23 mouse cellular contexts compared by ENCODE assay signal in genomic region chr16:32186056-32186455, GRCm38 (mm10). TPM values are rescaled to one million over a fixed set of nuclear protein-coding genes. Genes with fewer than 3 reads are reported as not detected.
DNase-seq lines count a peak whose midpoint lies in the region; ATAC-seq lines count a peak whose summit lies in the region.
"Had no signal": no experiment of that assay in that cellular context is flagged by ENCODE, and none has a peak within 500 bp of the region (broad histone marks: within the 10 kb centered on the region; RNA-seq: fewer than 3 reads in every experiment).

No protein-coding gene starts in this region.

- no peak overlapping the region for H3K4me3 ChIP-seq in midbrain, embryonic 11.5 days (ENCODE audit: low read depth, low read length)
- no peak overlapping the region for H3K4me3 ChIP-seq in midbrain, embryonic 15.5 days
- no peak overlapping the region for H3K4me3 ChIP-seq in hindbrain, embryonic 11.5 days (ENCODE audit: low read depth, low read length)
- H3K4me3 ChIP-seq: embryonic facial prominence, embryonic 12.5 days; forebrain, embryonic 12.5 days; gastrocnemius, adult 2 months; heart, embryonic 15.5 days; intestine, embryonic 15.5 days had no signal

- WGBS in midbrain, embryonic 11.5 days: 95% methylated on average over 5 of the region's 5 CpGs
- 92% methylated on average over 5 of the region's 5 CpGs for WGBS in midbrain, embryonic 15.5 days
- 96% methylated on average over 5 of the region's 5 CpGs for WGBS in hindbrain, embryonic 11.5 days

- no peak for ATAC-seq in midbrain, embryonic 11.5 days (ENCODE audit: low FRiP score)
- ATAC-seq in midbrain, embryonic 15.5 days (replicated peaks): no peak
- ATAC-seq in hindbrain, embryonic 11.5 days (ENCODE audit: low FRiP score): no peak
- ATAC-seq: forebrain, embryonic 16.5 days; intestine, embryonic 15.5 days had no signal

- peak; percentile 19 for DNase-seq in midbrain, embryonic 11.5 days (ENCODE audit: low spot score, missing footprints)
- peak; percentile 73 to 86 for DNase-seq in cerebellum, adult 18-20 months
- peak; percentile 83 for DNase-seq in cerebellum, adult 9-11 months
- peak; percentile 70 for DNase-seq in cerebellum, postnatal 36 days
- DNase-seq in lung, postnatal 4 days: no peak
- no peak for DNase-seq in heart, adult 9 months (ENCODE audit: low spot score in 2 of 2)
- no peak for DNase-seq in hindbrain, embryonic 11.5 days (ENCODE audit: low spot score)
- DNase-seq: adrenal gland, adult 8-10 months; adrenal gland, postnatal 36 days; gastrocnemius, adult 2 months; gastrocnemius, postnatal 25 days; heart, postnatal 14 days; kidney, adult 18-20 months had no signal

- H3K9ac ChIP-seq in midbrain, embryonic 11.5 days (ENCODE audit: low read length): no peak overlapping the region
- no peak overlapping the region for H3K9ac ChIP-seq in midbrain, embryonic 15.5 days
- no peak overlapping the region for H3K9ac ChIP-seq in hindbrain, embryonic 11.5 days (ENCODE audit: low read depth, low read length)
- H3K9ac ChIP-seq: embryonic facial prominence, embryonic 12.5 days; forebrain, embryonic 12.5 days; heart, embryonic 15.5 days; hindbrain, embryonic 14.5 days; intestine, embryonic 15.5 days had no signal

- H3K27me3 ChIP-seq in midbrain, embryonic 11.5 days (ENCODE audit: control insufficient read depth, insufficient read depth, low read length): no peaks in the 10 kb centered on the region
- no peaks in the 10 kb centered on the region for H3K27me3 ChIP-seq in midbrain, embryonic 15.5 days (replicated peaks)
- H3K27me3 ChIP-seq in hindbrain, embryonic 11.5 days (ENCODE audit: control insufficient read depth, insufficient read depth, low read length): no peaks in the 10 kb centered on the region
- H3K27me3 ChIP-seq: embryonic facial prominence, embryonic 12.5 days; forebrain, embryonic 12.5 days; heart, embryonic 15.5 days; intestine, embryonic 15.5 days had no signal

- H3K36me3 ChIP-seq in midbrain, embryonic 11.5 days (ENCODE audit: control insufficient read depth, insufficient read depth, low read length): no peaks in the 10 kb centered on the region
- no peaks in the 10 kb centered on the region for H3K36me3 ChIP-seq in midbrain, embryonic 15.5 days (replicated peaks)
- no peaks in the 10 kb centered on the region for H3K36me3 ChIP-seq in hindbrain, embryonic 11.5 days (ENCODE audit: control insufficient read depth, insufficient read depth, low read length)
- H3K36me3 ChIP-seq: embryonic facial prominence, embryonic 12.5 days; forebrain, embryonic 12.5 days; heart, embryonic 15.5 days; intestine, embryonic 15.5 days had no signal

- no peaks in the 10 kb centered on the region for H3K9me3 ChIP-seq in midbrain, embryonic 11.5 days (ENCODE audit: control insufficient read depth, low read length)
- no peaks in the 10 kb centered on the region for H3K9me3 ChIP-seq in midbrain, embryonic 15.5 days
- H3K9me3 ChIP-seq in hindbrain, embryonic 11.5 days (ENCODE audit: control insufficient read depth, low read length): no peaks in the 10 kb centered on the region
- H3K9me3 ChIP-seq: embryonic facial prominence, embryonic 12.5 days; forebrain, embryonic 12.5 days; heart, embryonic 15.5 days; intestine, embryonic 15.5 days had no signal

- H3K4me1 ChIP-seq in midbrain, embryonic 11.5 days (ENCODE audit: control insufficient read depth, insufficient read depth, low read length): no peaks in the 10 kb centered on the region
- H3K4me1 ChIP-seq in midbrain, embryonic 15.5 days: no peaks in the 10 kb centered on the region
- no peaks in the 10 kb centered on the region for H3K4me1 ChIP-seq in hindbrain, embryonic 11.5 days (replicated peaks; ENCODE audit: control insufficient read depth, insufficient read depth, low read length)
- H3K4me1 ChIP-seq: embryonic facial prominence, embryonic 12.5 days; forebrain, embryonic 12.5 days; intestine, embryonic 15.5 days had no signal

- no peak overlapping the region for H3K27ac ChIP-seq in midbrain, embryonic 11.5 days (ENCODE audit: low read depth, low read length)
- no peak overlapping the region for H3K27ac ChIP-seq in midbrain, embryonic 15.5 days
- H3K27ac ChIP-seq in hindbrain, embryonic 11.5 days (ENCODE audit: low read depth, low read length): no peak overlapping the region
- H3K27ac ChIP-seq: embryonic facial prominence, embryonic 12.5 days; forebrain, embryonic 12.5 days; gastrocnemius, adult 2 months; heart, embryonic 15.5 days; hindbrain, embryonic 14.5 days; intestine, embryonic 15.5 days had no signal

- no peak overlapping the region for H3K4me2 ChIP-seq in midbrain, embryonic 11.5 days
- H3K4me2 ChIP-seq in midbrain, embryonic 15.5 days: no peak overlapping the region
- no peak overlapping the region for H3K4me2 ChIP-seq in hindbrain, embryonic 11.5 days (replicated peaks; ENCODE audit: low read depth, low read length)
- H3K4me2 ChIP-seq: embryonic facial prominence, embryonic 12.5 days; forebrain, embryonic 12.5 days; heart, embryonic 11.5 days; heart, embryonic 15.5 days; hindbrain, embryonic 14.5 days; intestine, embryonic 15.5 days had no signal

RNA-seq across cellular contexts. Expression of gene Bex6, which starts 6.4 kb away (rescaled TPM):
- polyA plus RNA-seq in midbrain, embryonic 11.5 days (2014; fragmentation: Nextera tagmentation; extraction: Ambion mirVana): 0.23 TPM in 1 of 2 replicates, not detected in the other
- not detected in 2 replicates for polyA plus RNA-seq in midbrain, embryonic 15.5 days (2015; fragmentation: Nextera tagmentation; extraction: Ambion mirVana)
- not detected in 2 replicates for polyA plus RNA-seq in hindbrain, embryonic 11.5 days (2014; fragmentation: Nextera tagmentation; extraction: Ambion mirVana)
- polyA plus RNA-seq: brain, embryonic 14.5 days; cortical plate, adult 2 months; forebrain, embryonic 12.5 days; forebrain, embryonic 16.5 days; heart, embryonic 15.5 days; hindbrain, embryonic 14.5 days had no signal

RNA-seq across cellular contexts. Expression of gene Nrros, which starts 20.7 kb away (rescaled TPM):
- 7.4 and 10.3 TPM in 2 replicates for polyA plus RNA-seq in midbrain, embryonic 11.5 days (2014; fragmentation: Nextera tagmentation; extraction: Ambion mirVana)
- 8.4 and 8.6 TPM in 2 replicates for polyA plus RNA-seq in midbrain, embryonic 15.5 days (2015; fragmentation: Nextera tagmentation; extraction: Ambion mirVana)
- 8.1 and 8.7 TPM in 2 replicates for polyA plus RNA-seq in hindbrain, embryonic 11.5 days (2014; fragmentation: Nextera tagmentation; extraction: Ambion mirVana)

Comparison
In these comparisons a context has a peak if more than half of its experiments do, and no peak if none do; other contexts are left out.
1. DNase-seq: peak in midbrain, embryonic 11.5 days (single experiment), cerebellum, adult 18-20 months (2 of 2), cerebellum, adult 9-11 months (single experiment) and cerebellum, postnatal 36 days (2 of 2); none in lung, postnatal 4 days (0 of 2), heart, adult 9 months (0 of 2) and hindbrain, embryonic 11.5 days (single experiment).